Mouse (Mus musculus) layer of hippocampus, postnatal 36 days (tissue): ENCODE measurements at regions not wholly inside any gene's neighbourhood (a gene's known extent, or its start where the extent isn't known, plus 50 kb on each side); places are given as distances from the start of the nearest gene placed in this dataset.

ENCODE experiments used
- DNase-seq, 2 experiments: peaks; one replicate each; pipeline ENCODE4 v3.0.0; 2022

GRCm38 (mm10) chr12:25220780-25221106 is 123.8 kb upstream of the Id2 start:
- DNase-seq: no peak

GRCm38 (mm10) chr12:25220096-25220779 is 123.3 kb upstream of the Id2 start:
- DNase-seq: no peak

- no peak for DNase-seq
Measured at GRCm38 (mm10) chr12:25219546-25219945, 122.6 kb upstream of the Id2 start.

GRCm38 (mm10) chr12:25216792-25217516 is 120.0 kb upstream of the Id2 start:
- DNase-seq: no peak

GRCm38 (mm10) chr12:25215266-25215665 is 118.3 kb upstream of the Id2 start:
- no peak for DNase-seq

GRCm38 (mm10) chr12:25213782-25214478 is 117.0 kb upstream of the Id2 start:
- DNase-seq: no peak

GRCm38 (mm10) chr12:25211331-25211730 is 114.4 kb upstream of the Id2 start:
- no peak for DNase-seq

GRCm38 (mm10) chr12:25210597-25210996 is 113.7 kb upstream of the Id2 start:
- DNase-seq: no peak

GRCm38 (mm10) chr12:25209333-25209728 is 112.4 kb upstream of the Id2 start:
- no peak for DNase-seq

- DNase-seq: peak in 1 of 2 experiments; percentile 41
Measured at GRCm38 (mm10) chr12:25208670-25209332, 111.9 kb upstream of the Id2 start.

- no peak for DNase-seq
Measured at GRCm38 (mm10) chr12:25203371-25204067, 106.6 kb upstream of the Id2 start.

GRCm38 (mm10) chr12:25200161-25200560 is 103.2 kb upstream of the Id2 start:
- DNase-seq: no peak

GRCm38 (mm10) chr12:25197757-25198156 is 100.8 kb upstream of the Id2 start:
- DNase-seq: no peak

GRCm38 (mm10) chr12:25196022-25196421 is 99.1 kb upstream of the Id2 start:
- DNase-seq: no peak

- no peak for DNase-seq
Measured at GRCm38 (mm10) chr12:25192216-25192615, 95.3 kb upstream of the Id2 start.

GRCm38 (mm10) chr12:25190360-25190759 is 93.4 kb upstream of the Id2 start:
- no peak for DNase-seq

GRCm38 (mm10) chr12:25189174-25189761 is 92.3 kb upstream of the Id2 start:
- peak; percentile 51 to 55 for DNase-seq

GRCm38 (mm10) chr12:25188556-25188955 is 91.6 kb upstream of the Id2 start:
- no peak for DNase-seq

GRCm38 (mm10) chr12:25187216-25187615 is 90.3 kb upstream of the Id2 start:
- DNase-seq: no peak

GRCm38 (mm10) chr12:25182680-25183079 is 85.7 kb upstream of the Id2 start:
- DNase-seq: no peak

GRCm38 (mm10) chr12:25181317-25181716 is 84.4 kb upstream of the Id2 start:
- no peak for DNase-seq

- no peak for DNase-seq
Measured at GRCm38 (mm10) chr12:25180861-25181260, 83.9 kb upstream of the Id2 start.
